Mouse (Mus musculus) A20 (cell line): ENCODE results near the gene Gm37240.
A peak's percentile ranks its signal among the peaks of the same experiment; 100 is the strongest.
"Not testable (repeated sequence)": the region's sequence is repeated elsewhere in the genome, so short reads cannot be mapped to it uniquely, and the experiment has no call there.

ENCODE experiments used
- DNase-seq: peaks from one replicate; pipeline ENCODE4 v3.0.0-alpha.2; 2011; ENCODE audit warnings: low read depth, low spot score

Gm37240 gene

GRCm38 (mm10) chr3:84685662-84686293, 1201.5 kb downstream of the Gm37240 start:
- DNase-seq, result peak; percentile 68

- DNase-seq, result no peak
These were observed 1203.5 kb downstream of the Gm37240 start for GRCm38 (mm10) chr3:84683788-84684187.

- DNase-seq, result no peak
These were observed 1205.6 kb downstream of the Gm37240 start for GRCm38 (mm10) chr3:84681699-84682098.

- no peak for DNase-seq
These were observed 1207.3 kb downstream of the Gm37240 start for GRCm38 (mm10) chr3:84680062-84680461.

- DNase-seq, result no peak
These were observed 1207.8 kb downstream of the Gm37240 start for GRCm38 (mm10) chr3:84679542-84679941.

GRCm38 (mm10) chr3:84678891-84679290, 1208.4 kb downstream of the Gm37240 start:
- no peak for DNase-seq

GRCm38 (mm10) chr3:84675710-84676109, 1211.6 kb downstream of the Gm37240 start:
- no peak for DNase-seq

GRCm38 (mm10) chr3:84673552-84673951, 1213.8 kb downstream of the Gm37240 start:
- DNase-seq, result peak; percentile 56

- no peak for DNase-seq
These were observed 1215.2 kb downstream of the Gm37240 start for GRCm38 (mm10) chr3:84672136-84672535.

GRCm38 (mm10) chr3:84668957-84669356, 1218.4 kb downstream of the Gm37240 start:
- DNase-seq, result peak; percentile 53

GRCm38 (mm10) chr3:84665255-84666073, 1221.9 kb downstream of the Gm37240 start:
- no peak for DNase-seq

- no peak for DNase-seq
These were observed 1222.6 kb downstream of the Gm37240 start for GRCm38 (mm10) chr3:84664686-84665085.

- DNase-seq, result no peak
These were observed 1223.5 kb downstream of the Gm37240 start for GRCm38 (mm10) chr3:84663858-84664257.

GRCm38 (mm10) chr3:84663079-84663478, 1224.2 kb downstream of the Gm37240 start:
- DNase-seq, result no peak

GRCm38 (mm10) chr3:84660380-84660779, 1226.9 kb downstream of the Gm37240 start:
- DNase-seq, result no peak

- DNase-seq, result no peak
These were observed 1228.4 kb downstream of the Gm37240 start for GRCm38 (mm10) chr3:84658872-84659271.

GRCm38 (mm10) chr3:84658017-84658416, 1229.3 kb downstream of the Gm37240 start:
- no peak for DNase-seq

GRCm38 (mm10) chr3:84657240-84657639, 1230.1 kb downstream of the Gm37240 start:
- DNase-seq, result no peak

GRCm38 (mm10) chr3:84655785-84656150, 1231.5 kb downstream of the Gm37240 start:
- not testable (repeated sequence) for DNase-seq

- no peak for DNase-seq
These were observed 1232.2 kb downstream of the Gm37240 start for GRCm38 (mm10) chr3:84654900-84655784.

GRCm38 (mm10) chr3:84654246-84654826, 1233.0 kb downstream of the Gm37240 start:
- peak; percentile 64 for DNase-seq
